Mouse (Mus musculus) neutrophil, adult 83 days (primary cell): ENCODE measurements around the gene Apol7c. TPM values are rescaled to one million over a fixed set of nuclear protein-coding genes. Genes with fewer than 3 reads are reported as not detected.

Experiments used
- total RNA-seq, 2 experiments: library from RNA; stranded (reverse); gene quantifications; one replicate each; pipeline ENCODE4 v1.2.4; 2023

The Apol7c gene
- total RNA-seq: not detected

GRCm38 (mm10) chr15:77533216-77533615 lies at the start of gene Apol7c:
Gene Apol7c (minus strand): TSS chr15:77533316.

GRCm38 (mm10) chr15:77561792-77562191 lies 28.7 kb upstream of the Apol7c start, which contains the start of gene 1700025B11Rik:
Gene 1700025B11Rik (minus strand): TSS chr15:77561892.

GRCm38 (mm10) chr15:77507966-77508365 lies 25.1 kb downstream of the Apol7c start, which contains the start of gene Apol11a:
Gene Apol11a (plus strand): TSS chr15:77508271.

GRCm38 (mm10) chr15:77476693-77477092 lies 56.4 kb downstream of the Apol7c start, which contains the start of gene Apol10a:
Gene Apol10a (plus strand): TSS chr15:77477047.

Other genes with a start within 250 kb of the Apol7c start
- gene Rbfox2, start 226.3 kb downstream of the Apol7c start, total RNA-seq: under 1 TPM; 0.22 to 0.68 TPM
- gene Apol7a, start 134.2 kb downstream of the Apol7c start, total RNA-seq: not detected
- not detected for gene Apol9a, start 122.2 kb downstream of the Apol7c start, total RNA-seq
- not detected for gene Apol7b, start 85.8 kb downstream of the Apol7c start, total RNA-seq
- gene Apol10a, start 56.3 kb downstream of the Apol7c start, total RNA-seq: not detected
- gene Apol11a, start 25.0 kb downstream of the Apol7c start, total RNA-seq: not detected
- gene 1700025B11Rik, start 28.6 kb upstream of the Apol7c start, total RNA-seq: not detected
- gene Apol10b, start 62.8 kb upstream of the Apol7c start, total RNA-seq: not detected
- gene Gm36245, start 65.9 kb upstream of the Apol7c start, total RNA-seq: not detected
- gene Apol11b, start 110.0 kb upstream of the Apol7c start, total RNA-seq: under 1 TPM; 0.38 to 0.46 TPM
- not detected for gene Apol7e, start 165.5 kb upstream of the Apol7c start, total RNA-seq
- not detected for gene Apol9b, start 195.7 kb upstream of the Apol7c start, total RNA-seq
- gene Apol8, start 223.7 kb upstream of the Apol7c start, total RNA-seq: 1 to 10 TPM; 5.5 to 8.4 TPM